Mouse (Mus musculus): ENCODE data around the gene Creg1. TPM values are rescaled to one million over a fixed set of nuclear protein-coding genes. Genes with fewer than 3 reads are reported as not detected.

The Creg1 gene
- total RNA-seq, 1 experiment from 2014 or later, result 56.6 TPM

Other genes with a start within 250 kb of the Creg1 start
- 39.1 and 40.4 TPM in 2 replicates for gene Mpzl1, start 129.2 kb upstream of the Creg1 start, total RNA-seq (2021)
- 22.1 and 35.0 TPM in 2 replicates for gene Rcsd1, start 54.0 kb upstream of the Creg1 start, total RNA-seq (2021)
- 1.3 and 9.1 TPM in 2 replicates for gene Cd247, start 24.9 kb downstream of the Creg1 start, total RNA-seq (2021)
- 15.0 and 18.8 TPM in 2 replicates for gene Pou2f1, start 238.9 kb downstream of the Creg1 start, total RNA-seq (2021)